Mouse (Mus musculus) myocyte (in vitro differentiated cells): Measurements from ENCODE around the gene Tbx5. TPM values are rescaled to one million over a fixed set of nuclear protein-coding genes. Genes with fewer than 3 reads are reported as not detected.

ENCODE experiments used
- H3K27me3 ChIP-seq: one replicate; pipeline ENCODE4 v1.6.1; 2011; ENCODE audit not compliant: control insufficient read depth, insufficient read depth, insufficient read length
- H3K36me3 ChIP-seq: one replicate; pipeline ENCODE4 v1.6.1; 2011; ENCODE audit not compliant: control insufficient read depth, insufficient read depth
- H3K4me2 ChIP-seq: one replicate; pipeline ENCODE4 v1.6.1; 2011; ENCODE audit warnings: low read depth, control low read depth
- H3K4me3 ChIP-seq: one replicate; pipeline ENCODE4 v1.5.1; 2011; ENCODE audit warnings: mild to moderate bottlenecking, control low read depth, moderate library complexity
- H3K79me2 ChIP-seq: one replicate; pipeline ENCODE4 v1.6.1; 2011; ENCODE audit not compliant: control insufficient read depth, insufficient read depth
- H3ac ChIP-seq: one replicate; pipeline ENCODE4 v1.6.1; 2011; ENCODE audit not compliant: control insufficient read depth, insufficient read length
- CEBPB ChIP-seq: IDR thresholded peaks from 2 replicates; pipeline ENCODE4 v1.6.1; 2011; ENCODE audit warnings: mild to moderate bottlenecking, moderate library complexity; ENCODE audit not compliant: poor library complexity, insufficient read depth, severe bottlenecking
- E2F4 ChIP-seq: IDR thresholded peaks from one replicate; pipeline ENCODE4 v1.6.1; 2011; ENCODE audit warnings: mild to moderate bottlenecking, control low read depth, moderate library complexity; ENCODE audit not compliant: insufficient read depth
- MAX ChIP-seq: IDR thresholded peaks from one replicate; pipeline ENCODE4 v1.6.1; 2011; ENCODE audit warnings: low read depth, mild to moderate bottlenecking, control low read depth
- MYOD1 ChIP-seq, 3 experiments: IDR thresholded peaks; one replicate each; pipeline ENCODE4 v1.6.1; 2011; ENCODE audit warnings: control low read depth in 2 of 3, low read depth in 2 of 3, mild to moderate bottlenecking in 2 of 3, moderate library complexity in 1 of 3; ENCODE audit not compliant: insufficient read length in 2 of 3, control insufficient read depth in 1 of 3
- MYOG ChIP-seq, 3 experiments: IDR thresholded peaks; one replicate each; pipeline ENCODE4 v1.6.1; 2011; ENCODE audit warnings: control low read depth in 2 of 3, low read depth in 2 of 3, mild to moderate bottlenecking in 2 of 3; ENCODE audit not compliant: insufficient read length in 2 of 3, control insufficient read depth in 1 of 3, insufficient read depth in 1 of 3
- POLR2A ChIP-seq: IDR thresholded peaks from one replicate; pipeline ENCODE4 v1.6.1; 2011; ENCODE audit warnings: low read depth, mild to moderate bottlenecking, control low read depth, moderate library complexity; ENCODE audit not compliant: insufficient read length
- POLR2AphosphoS2 ChIP-seq: IDR thresholded peaks from one replicate; pipeline ENCODE4 v1.6.1; 2011; ENCODE audit warnings: low read depth, control low read depth; ENCODE audit not compliant: insufficient read length
- REST ChIP-seq: IDR thresholded peaks from one replicate; pipeline ENCODE4 v1.6.1; 2011; ENCODE audit warnings: mild to moderate bottlenecking, control low read depth, moderate library complexity; ENCODE audit not compliant: insufficient read depth, insufficient read length
- SRF ChIP-seq: IDR thresholded peaks from one replicate; pipeline ENCODE4 v1.6.1; 2011; ENCODE audit warnings: low read depth; ENCODE audit not compliant: control insufficient read depth, insufficient read length
- TCF12 ChIP-seq: IDR thresholded peaks from one replicate; pipeline ENCODE4 v1.6.1; 2011; ENCODE audit warnings: mild to moderate bottlenecking, control low read depth; ENCODE audit not compliant: poor library complexity, insufficient read depth, severe bottlenecking
- TCF3 ChIP-seq: IDR thresholded peaks from one replicate; pipeline ENCODE4 v1.6.1; 2011; ENCODE audit warnings: low read depth, control low read depth; ENCODE audit not compliant: insufficient read length
- USF1 ChIP-seq: IDR thresholded peaks from one replicate; pipeline ENCODE4 v1.6.1; 2011; ENCODE audit warnings: low read depth, mild to moderate bottlenecking, control low read depth, moderate library complexity
- polyA plus RNA-seq: library from polyadenylated mRNA; unstranded; fragments of >200 nt; fragmentation: generic; extraction: Trizol; gene quantifications from one replicate; pipeline ENCODE4 v1.2.1, GENCODE M21; 2012; ENCODE audit warnings: missing spikeins

Tbx5 gene
- polyA plus RNA-seq, 1 experiment, result not detected

GRCm38 (mm10) chr5:119798713-119799418 is 33.6 kb upstream of the Tbx5 start:
- peaks cover 79% of the 10 kb centered on the region for H3K27me3 ChIP-seq
- H3ac ChIP-seq, result no peak overlapping the region
- H3K79me2 ChIP-seq, result no peaks in the 10 kb centered on the region
- no peak overlapping the region for H3K4me3 ChIP-seq
- no peaks in the 10 kb centered on the region for H3K36me3 ChIP-seq
- TF ChIP-seq POLR2AphosphoS2 (no peak), USF1 (no peak), POLR2A (no peak), REST (no peak), E2F4 (no peak), SRF (no peak), CEBPB (no peak), MAX (no peak), TCF3 (no peak), MYOG (IDR thresholded peaks at IDR 0.05; ENCODE audit: control insufficient read depth in 1 of 3, insufficient read depth in 1 of 3, insufficient read length in 2 of 3, low read depth in 2 of 3) (no peak), TCF12 (no peak), MYOD1 (IDR thresholded peaks at IDR 0.05; ENCODE audit: control insufficient read depth in 1 of 3, insufficient read length in 2 of 3, low read depth in 2 of 3) (no peak)
- H3K4me2 ChIP-seq, result no peak overlapping the region

GRCm38 (mm10) chr5:119799419-119800242 is 32.8 kb upstream of the Tbx5 start:
- TF ChIP-seq USF1 (no peak), SRF (no peak), TCF3 (no peak), MYOD1 (IDR thresholded peaks at IDR 0.05; ENCODE audit: control insufficient read depth in 1 of 3, insufficient read length in 2 of 3, low read depth in 2 of 3) (no peak), MYOG (IDR thresholded peaks at IDR 0.05; ENCODE audit: control insufficient read depth in 1 of 3, insufficient read depth in 1 of 3, insufficient read length in 2 of 3, low read depth in 2 of 3) (no peak), CEBPB (no peak), TCF12 (no peak), POLR2A (no peak), POLR2AphosphoS2 (no peak), REST (no peak), MAX (no peak), E2F4 (no peak)
- Histone ChIP-seq H3K27me3 (peaks cover 79% of the 10 kb centered on the region), H3K79me2 (no peaks in the 10 kb centered on the region), H3ac (no peak overlapping the region), H3K4me3 (no peak overlapping the region), H3K36me3 (no peaks in the 10 kb centered on the region), H3K4me2 (no peak overlapping the region)

DNA sequence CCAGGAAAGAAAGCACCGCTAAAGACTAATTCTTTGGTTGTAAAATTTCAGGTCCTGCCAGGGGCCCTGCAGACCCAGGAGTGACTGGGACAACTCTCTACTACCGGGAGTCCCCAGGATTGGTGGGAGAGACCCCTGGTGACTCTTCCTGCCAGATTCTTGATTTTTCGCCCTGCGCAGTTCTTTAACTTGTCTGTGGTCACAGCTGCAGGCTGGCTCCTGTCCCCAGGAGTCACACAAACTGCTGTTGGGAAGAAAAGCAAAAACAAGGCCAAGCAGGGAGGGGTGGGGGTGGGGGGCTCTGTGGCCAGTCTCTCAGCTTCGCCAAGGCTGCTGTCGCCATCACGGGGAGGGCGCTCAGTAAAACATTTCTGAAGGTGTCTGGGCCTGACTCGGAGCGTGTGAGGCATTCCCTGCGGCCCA is 32.2 kb upstream of the Tbx5 start:
- H3K4me2 ChIP-seq, result no peak overlapping the region
- H3ac ChIP-seq, result no peak overlapping the region
- no peaks in the 10 kb centered on the region for H3K79me2 ChIP-seq
- no peaks in the 10 kb centered on the region for H3K36me3 ChIP-seq
- H3K4me3 ChIP-seq, result no peak overlapping the region
- peaks cover 78% of the 10 kb centered on the region for H3K27me3 ChIP-seq
- TF ChIP-seq TCF12, result no peak
- no peak for TF ChIP-seq MYOG (IDR thresholded peaks at IDR 0.05; ENCODE audit: control insufficient read depth in 1 of 3, insufficient read depth in 1 of 3, insufficient read length in 2 of 3, low read depth in 2 of 3)
- no peak for TF ChIP-seq TCF3
- TF ChIP-seq CEBPB, result no peak
- no peak for TF ChIP-seq SRF
- no peak for TF ChIP-seq POLR2AphosphoS2
- no peak for TF ChIP-seq REST
- TF ChIP-seq MAX, result no peak

DNA sequence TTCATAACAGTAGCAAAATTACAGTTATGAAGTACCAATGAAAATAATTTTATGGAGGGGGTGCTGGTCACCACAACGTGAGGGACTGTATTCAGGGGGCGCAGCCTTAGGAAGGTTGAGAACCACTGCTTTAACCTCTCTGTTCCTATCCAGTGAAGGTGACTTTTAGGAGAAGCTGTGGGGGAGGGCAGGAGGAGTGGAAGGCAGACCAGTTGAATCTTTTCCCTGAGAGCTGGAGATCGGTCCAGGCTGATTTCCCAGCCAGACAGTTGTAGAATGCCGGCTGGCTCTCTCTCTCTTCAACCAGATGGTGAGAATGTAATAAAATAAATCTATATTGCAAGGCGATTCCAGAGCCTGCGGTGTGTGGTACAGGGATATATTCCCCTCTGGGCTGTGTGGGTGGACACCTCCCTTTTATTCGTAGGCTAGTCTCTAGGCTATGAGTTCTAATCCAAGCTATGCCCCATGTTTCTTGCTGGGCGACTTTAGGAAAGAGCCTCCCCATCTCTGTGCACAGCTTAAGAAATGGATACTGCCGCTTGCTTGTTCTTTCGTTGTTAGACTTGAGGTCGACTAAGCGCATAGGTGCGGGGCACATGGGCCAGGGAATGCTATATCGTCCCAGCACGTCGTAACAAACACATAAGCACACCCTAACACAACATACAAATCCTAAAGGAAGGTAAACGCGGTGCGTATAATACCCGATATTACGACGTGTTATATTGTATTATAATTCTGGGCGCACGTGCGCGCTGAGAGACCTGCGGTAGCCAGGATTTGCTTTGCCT is 29.7 kb upstream of the Tbx5 start:
- TF ChIP-seq MAX (no peak), POLR2A (no peak), USF1 (no peak), TCF3 (no peak), CEBPB (no peak), E2F4 (no peak), REST (no peak), SRF (no peak), MYOD1 (IDR thresholded peaks at IDR 0.05; ENCODE audit: control insufficient read depth in 1 of 3, insufficient read length in 2 of 3, low read depth in 2 of 3) (no peak), TCF12 (no peak), POLR2AphosphoS2 (no peak), MYOG (IDR thresholded peaks at IDR 0.05; ENCODE audit: control insufficient read depth in 1 of 3, insufficient read depth in 1 of 3, insufficient read length in 2 of 3, low read depth in 2 of 3) (no peak)
- Histone ChIP-seq H3ac (no peak overlapping the region), H3K4me2 (no peak overlapping the region), H3K27me3 (peaks cover 64% of the 10 kb centered on the region), H3K36me3 (no peaks in the 10 kb centered on the region), H3K79me2 (no peaks in the 10 kb centered on the region), H3K4me3 (no peak overlapping the region)
